Mouse (Mus musculus): Measurements from ENCODE around the gene Mis12. TPM values are rescaled to one million over a fixed set of nuclear protein-coding genes. Genes with fewer than 3 reads are reported as not detected.

Mis12 gene
- polyA plus RNA-seq (2012; rRNA removed) (8.0 and 13.3 TPM in 2 replicates), polyA plus RNA-seq (2014; fragmentation: Nextera tagmentation; extraction: Ambion mirVana) (14.7 and 15.8 TPM in 2 replicates)

- peak; percentile 77 for TF ChIP-seq EP300 (IDR thresholded peaks at IDR 0.05; ENCODE audit: low read depth)
- no peak for TF ChIP-seq CTCF (IDR thresholded peaks at IDR 0.05; ENCODE audit: low read depth)
- Histone ChIP-seq H3K4me3 (ENCODE audit: insufficient read depth in 1 of 2, low read depth in 2 of 2, low read length in 2 of 2) (peak within 1 kb of the TSS; percentile 92 to 98), H3K36me3 (replicated peaks; ENCODE audit: control insufficient read depth, insufficient read depth, low read depth) (peaks cover 22% of the 10 kb centered on the region), H3K9me3 (ENCODE audit: control insufficient read depth, low read length) (no peaks in the 10 kb centered on the region), H3K9ac (replicated peaks) (peak within 1 kb of the TSS; percentile 96), H3K27me3 (ENCODE audit: control insufficient read depth, insufficient read depth, low read length) (no peaks in the 10 kb centered on the region), H3K4me1 (replicated peaks; ENCODE audit: control insufficient read depth in 2 of 2, insufficient read depth in 2 of 2, low read length in 1 of 2) (peaks cover 12 to 19% of the 10 kb centered on the region in 2 experiments), H3K27ac (peak within 1 kb of the TSS; percentile 87), H3K4me2 (ENCODE audit: low read depth) (peak within 1 kb of the TSS; percentile 98)
- DNase-seq (ENCODE audit: low read depth in 3 of 3, low spot score in 3 of 3) = peak; percentile 99
- under 1% methylated on average over 71 of the region's 71 CpGs for WGBS (ENCODE audit: insufficient replicate concordance)
- ATAC-seq (ENCODE audit: insufficient read depth) = peak; percentile 97
Measured at GRCm38 (mm10) chr11:71019201-71020068, at the start of gene Mis12, which contains the start of gene Derl2. Mis12 (plus strand) TSS chr11:71019611. Derl2 (minus strand) TSS chr11:71019841.

GRCm38 (mm10) chr11:70969821-70970559 lies 49.4 kb upstream of the Mis12 start, which contains the start of the genes Nup88 and Rpain:
Nup88 (minus strand) TSS chr11:70969973.
Rpain (plus strand) TSS chr11:70970213.
- Histone ChIP-seq H3K27ac (peak within 1 kb of the TSS; percentile 97), H3K36me3 (replicated peaks; ENCODE audit: control insufficient read depth, insufficient read depth, low read depth) (peaks cover 44% of the 10 kb centered on the region), H3K9me3 (ENCODE audit: control insufficient read depth, low read length) (no peaks in the 10 kb centered on the region), H3K4me2 (ENCODE audit: low read depth) (peak within 1 kb of the TSS; percentile 95), H3K4me1 (replicated peaks; ENCODE audit: control insufficient read depth in 2 of 2, insufficient read depth in 2 of 2, low read length in 1 of 2) (peaks cover 16 to 19% of the 10 kb centered on the region in 2 experiments), H3K27me3 (ENCODE audit: control insufficient read depth, insufficient read depth, low read length) (no peaks in the 10 kb centered on the region), H3K9ac (replicated peaks) (peak within 1 kb of the TSS; percentile 91), H3K4me3 (ENCODE audit: insufficient read depth in 1 of 2, low read depth in 2 of 2, low read length in 2 of 2) (peak within 1 kb of the TSS; percentile 95 to 96)
- peak; percentile 94 to 97 (median 96) for DNase-seq (ENCODE audit: low read depth in 3 of 3, low spot score in 3 of 3)
- ATAC-seq (ENCODE audit: insufficient read depth) = peak; percentile 89
- under 1% methylated on average over 43 of the region's 43 CpGs for WGBS (ENCODE audit: insufficient replicate concordance)
- TF ChIP-seq EP300 (IDR thresholded peaks at IDR 0.05; ENCODE audit: low read depth) (no peak), CTCF (IDR thresholded peaks at IDR 0.05; ENCODE audit: low read depth) (no peak)

- H3K4me1 ChIP-seq (replicated peaks; ENCODE audit: control insufficient read depth in 2 of 2, insufficient read depth in 2 of 2, low read length in 1 of 2) = peaks cover 16 to 19% of the 10 kb centered on the region in 2 experiments
- peak overlapping the region; percentile 95 to 96 for H3K4me3 ChIP-seq (ENCODE audit: insufficient read depth in 1 of 2, low read depth in 2 of 2, low read length in 2 of 2)
- H3K36me3 ChIP-seq (replicated peaks; ENCODE audit: control insufficient read depth, insufficient read depth, low read depth) = peaks cover 44% of the 10 kb centered on the region
- H3K4me2 ChIP-seq (ENCODE audit: low read depth) = peak overlapping the region; percentile 95
- peak; percentile 64 for TF ChIP-seq EP300 (IDR thresholded peaks at IDR 0.05; ENCODE audit: low read depth)
- peak; percentile 61 for TF ChIP-seq CTCF (IDR thresholded peaks at IDR 0.05; ENCODE audit: low read depth)
- ATAC-seq (ENCODE audit: insufficient read depth) = peak; percentile 68
- H3K9me3 ChIP-seq (ENCODE audit: control insufficient read depth, low read length) = no peaks in the 10 kb centered on the region
- H3K27ac ChIP-seq = peak overlapping the region; percentile 97
- peak; percentile 86 to 93 (median 89) for DNase-seq (ENCODE audit: low read depth in 3 of 3, low spot score in 3 of 3)
- peak overlapping the region; percentile 79 for H3K9ac ChIP-seq (replicated peaks)
- WGBS (ENCODE audit: insufficient replicate concordance) = 7% methylated on average over 24 of the region's 24 CpGs
- no peaks in the 10 kb centered on the region for H3K27me3 ChIP-seq (ENCODE audit: control insufficient read depth, insufficient read depth, low read length)
Measured at GRCm38 (mm10) chr11:70970560-70971540, 48.6 kb upstream of the Mis12 start.

GRCm38 (mm10) chr11:70972586-70972985 lies 46.8 kb upstream of the Mis12 start:
- H3K36me3 ChIP-seq (replicated peaks; ENCODE audit: control insufficient read depth, insufficient read depth, low read depth) = peaks cover 54% of the 10 kb centered on the region
- H3K27ac ChIP-seq = no peak overlapping the region
- H3K4me2 ChIP-seq (ENCODE audit: low read depth) = peak overlapping the region; percentile 95
- TF ChIP-seq CTCF (IDR thresholded peaks at IDR 0.05; ENCODE audit: low read depth) (no peak), EP300 (IDR thresholded peaks at IDR 0.05; ENCODE audit: low read depth) (no peak)
- no peak overlapping the region; the same call in 1 of the 2 replicates for H3K9ac ChIP-seq (replicated peaks)
- H3K27me3 ChIP-seq (ENCODE audit: control insufficient read depth, insufficient read depth, low read length) = no peaks in the 10 kb centered on the region
- whole genome bisulfite sequencing (ENCODE audit: insufficient replicate concordance) = 46% methylated on average over 1 of the region's 1 CpGs
- peaks cover 16 to 19% of the 10 kb centered on the region in 2 experiments for H3K4me1 ChIP-seq (replicated peaks; ENCODE audit: control insufficient read depth in 2 of 2, insufficient read depth in 2 of 2, low read length in 1 of 2)
- ATAC-seq (ENCODE audit: insufficient read depth) (no peak), DNase-seq (ENCODE audit: low read depth in 3 of 3, low spot score in 3 of 3) (no peak)
- H3K4me3 ChIP-seq (ENCODE audit: insufficient read depth in 1 of 2, low read depth in 2 of 2, low read length in 2 of 2) = no peak overlapping the region; a peak in 1 of 4 replicates
- no peaks in the 10 kb centered on the region for H3K9me3 ChIP-seq (ENCODE audit: control insufficient read depth, low read length)
